Mouse (Mus musculus) E14TG2a.4 (cell line): ENCODE measurements at regions not wholly inside any gene's neighbourhood (a gene's known extent, or its start where the extent isn't known, plus 50 kb on each side); places are given as distances from the start of the nearest gene placed in this dataset.
"Not testable (repeated sequence)": the region's sequence is repeated elsewhere in the genome, so short reads cannot be mapped to it uniquely, and the experiment has no call there.

Experiments
- H3K27me3 ChIP-seq: 2 replicates; pipeline ENCODE4 v1.6.1; 2014; ENCODE audit warnings: low read length, control low read depth; ENCODE audit not compliant: insufficient read depth
- H3K36me3 ChIP-seq: 2 replicates; pipeline ENCODE4 v1.6.1; 2014; ENCODE audit warnings: low read length, control low read depth; ENCODE audit not compliant: insufficient read depth
- H3K4me1 ChIP-seq: replicated peaks from 2 replicates; pipeline ENCODE4 v1.6.1; 2014; ENCODE audit warnings: low read depth, low read length, control low read depth
- H3K4me3 ChIP-seq: replicated peaks from 2 replicates; pipeline ENCODE4 v1.5.1; 2014; ENCODE audit warnings: mild to moderate bottlenecking, low read length
- H3K9me3 ChIP-seq: 2 replicates; pipeline ENCODE4 v1.6.1; 2014; ENCODE audit warnings: low read length, control low read depth
- CTCF ChIP-seq: conservative IDR thresholded peaks from 2 replicates; pipeline ENCODE4 v1.5.1; 2014; ENCODE audit warnings: low read length
- NANOG ChIP-seq: IDR thresholded peaks from 2 replicates; pipeline ENCODE4 v1.6.1; 2014; ENCODE audit warnings: borderline replicate concordance, low read length, mixed read lengths
- POU5F1 ChIP-seq: IDR thresholded peaks from 2 replicates; pipeline ENCODE4 v1.6.1; 2014; ENCODE audit warnings: low read length, borderline replicate concordance

DNA sequence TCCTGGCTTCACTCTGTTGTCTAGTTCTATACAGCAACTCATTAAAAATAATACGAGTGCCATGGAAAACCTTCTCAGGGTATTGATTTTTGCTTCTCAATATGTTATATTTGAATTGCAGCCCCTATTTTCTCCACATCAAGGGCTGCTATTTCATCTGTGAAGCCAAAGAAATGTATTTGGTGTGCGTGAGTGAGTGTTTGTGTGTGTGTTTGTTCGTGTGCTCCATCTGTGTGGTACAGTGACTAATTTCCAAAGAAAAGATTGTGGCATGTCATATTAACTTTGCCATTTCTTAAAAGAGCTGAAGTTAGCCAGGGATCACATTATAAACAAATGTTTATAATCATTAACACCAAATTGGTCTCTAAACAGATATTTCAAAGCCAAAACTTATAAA is 493.1 kb downstream of the Hace1 start:
- no peaks in the 10 kb centered on the region for H3K36me3 ChIP-seq
- H3K4me1 ChIP-seq = no peaks in the 10 kb centered on the region
- no peaks in the 10 kb centered on the region for H3K27me3 ChIP-seq

DNA sequence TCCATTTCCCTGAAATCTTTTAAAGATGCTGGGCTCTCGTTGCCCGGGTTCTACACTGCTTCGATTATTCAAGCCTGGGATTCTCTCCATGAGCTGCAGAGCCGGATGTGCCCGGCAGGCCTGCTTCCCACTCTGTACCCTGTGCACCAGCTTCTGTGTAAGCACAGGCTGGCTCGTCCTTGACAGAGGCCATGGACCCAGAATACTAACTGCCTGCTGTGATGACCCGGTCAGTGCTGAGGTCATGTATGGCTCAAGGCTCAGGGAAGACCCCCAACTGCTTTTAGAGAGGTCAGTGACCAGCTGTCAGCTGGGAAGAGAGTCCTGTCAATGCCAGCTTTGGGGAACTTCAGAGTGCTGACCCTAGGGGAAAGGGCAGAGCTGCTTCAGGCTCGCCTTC is 493.6 kb downstream of the Hace1 start:
- H3K4me3 ChIP-seq = no peak overlapping the region
- H3K27me3 ChIP-seq = no peaks in the 10 kb centered on the region
- no peaks in the 10 kb centered on the region for H3K36me3 ChIP-seq
- no peaks in the 10 kb centered on the region for H3K4me1 ChIP-seq
- TF ChIP-seq NANOG (no peak), POU5F1 (no peak), CTCF (no peak)
- H3K9me3 ChIP-seq = no peaks in the 10 kb centered on the region

More for the DNA sequence above, 493.1 kb downstream of the Hace1 start:
- Histone ChIP-seq H3K9me3 (no peaks in the 10 kb centered on the region), H3K4me3 (no peak overlapping the region)
- TF ChIP-seq NANOG (no peak), POU5F1 (no peak), CTCF (no peak)

DNA sequence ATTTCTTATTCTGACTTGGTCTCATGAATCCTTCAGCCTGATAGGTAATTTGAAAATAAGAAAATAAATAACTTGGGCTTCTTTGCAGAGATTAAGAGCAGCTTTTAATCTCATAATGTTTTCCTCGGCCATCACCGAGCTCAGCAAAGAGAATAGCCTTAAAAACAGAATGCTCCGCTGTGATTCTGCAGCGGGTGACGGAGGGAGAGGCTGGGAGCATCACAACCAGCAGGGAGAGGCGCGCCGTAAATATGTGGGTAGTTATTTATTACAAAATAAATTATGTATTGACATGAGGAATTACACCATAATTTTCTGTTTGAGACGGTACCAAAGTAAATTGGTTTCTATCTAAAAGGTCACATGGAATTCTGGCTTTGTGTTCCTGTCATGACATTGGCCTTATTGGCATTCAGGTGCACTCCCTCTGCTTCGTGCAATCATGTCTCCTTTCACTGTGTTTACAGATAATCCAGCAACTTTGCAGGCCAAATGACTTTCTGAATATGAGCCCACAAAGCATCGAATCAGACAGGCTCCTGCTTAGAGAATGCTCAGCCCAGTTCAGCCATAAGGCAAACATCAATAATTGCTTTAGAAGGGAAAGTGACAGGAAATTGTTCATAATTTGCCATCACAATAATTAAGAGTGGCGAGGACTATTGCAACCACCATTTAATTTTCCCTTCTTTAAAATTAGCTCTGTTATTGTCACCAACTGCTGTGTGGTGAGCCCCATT is 494.4 kb downstream of the Hace1 start:
- no peak for TF ChIP-seq NANOG
- no peak for TF ChIP-seq CTCF
- no peak for TF ChIP-seq POU5F1
- H3K4me3 ChIP-seq = no peak overlapping the region
- no peaks in the 10 kb centered on the region for H3K9me3 ChIP-seq
- no peaks in the 10 kb centered on the region for H3K27me3 ChIP-seq
- no peaks in the 10 kb centered on the region for H3K36me3 ChIP-seq
- no peaks in the 10 kb centered on the region for H3K4me1 ChIP-seq

- no peaks in the 10 kb centered on the region for H3K36me3 ChIP-seq
- H3K27me3 ChIP-seq = no peaks in the 10 kb centered on the region
- H3K4me3 ChIP-seq = no peak overlapping the region
- H3K4me1 ChIP-seq = no peaks in the 10 kb centered on the region
- no peaks in the 10 kb centered on the region for H3K9me3 ChIP-seq
- no peak for TF ChIP-seq CTCF
- no peak for TF ChIP-seq POU5F1
- no peak for TF ChIP-seq NANOG
Observed at GRCm38 (mm10) chr10:46072550-46073470, 495.2 kb downstream of the Hace1 start.

GRCm38 (mm10) chr10:46087766-46088165 is 510.1 kb downstream of the Hace1 start:
- H3K9me3 ChIP-seq = no peaks in the 10 kb centered on the region
- TF ChIP-seq CTCF = no peak
- TF ChIP-seq POU5F1 = no peak
- no peak for TF ChIP-seq NANOG
- H3K36me3 ChIP-seq = no peaks in the 10 kb centered on the region
- no peaks in the 10 kb centered on the region for H3K4me1 ChIP-seq
- no peak overlapping the region for H3K4me3 ChIP-seq
- no peaks in the 10 kb centered on the region for H3K27me3 ChIP-seq

- H3K9me3 ChIP-seq = no peaks in the 10 kb centered on the region
Observed at GRCm38 (mm10) chr10:46100837-46101236, 523.2 kb downstream of the Hace1 start.

DNA sequence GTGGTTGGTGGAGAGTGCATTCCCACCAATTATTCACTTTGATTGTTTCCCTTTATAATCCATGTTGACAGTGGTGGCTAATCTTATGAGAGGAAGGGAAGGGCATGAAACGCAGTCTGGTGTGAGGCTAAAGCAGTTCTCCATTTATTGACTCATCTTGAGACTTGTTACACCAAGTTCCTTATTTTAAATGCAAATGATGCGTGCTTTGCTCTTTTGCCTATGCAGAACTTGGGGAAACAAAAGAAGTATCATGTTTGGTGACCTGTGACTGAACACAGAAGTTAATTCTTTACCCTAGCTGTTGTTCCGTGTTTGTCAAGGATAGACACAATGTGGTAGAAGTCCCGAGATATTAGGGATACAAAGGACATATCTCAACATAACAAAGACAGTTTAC is 531.2 kb downstream of the Hace1 start:
- Histone ChIP-seq H3K4me3 (no peak overlapping the region), H3K27me3 (no peaks in the 10 kb centered on the region), H3K9me3 (no peaks in the 10 kb centered on the region), H3K36me3 (no peaks in the 10 kb centered on the region), H3K4me1 (no peaks in the 10 kb centered on the region)
- no peak for TF ChIP-seq POU5F1
- no peak for TF ChIP-seq CTCF
- no peak for TF ChIP-seq NANOG

More at GRCm38 (mm10) chr10:46100837-46101236, 523.2 kb downstream of the Hace1 start:
- Histone ChIP-seq H3K4me1 (peaks cover 14% of the 10 kb centered on the region; the same call in 1 of the 2 replicates), H3K4me3 (no peak overlapping the region), H3K27me3 (no peaks in the 10 kb centered on the region), H3K36me3 (no peaks in the 10 kb centered on the region)
- TF ChIP-seq CTCF (no peak), NANOG (no peak), POU5F1 (no peak)

GRCm38 (mm10) chr10:46114631-46115130 is 537.1 kb downstream of the Hace1 start:
- no peaks in the 10 kb centered on the region for H3K9me3 ChIP-seq
- H3K4me3 ChIP-seq = no peak overlapping the region
- H3K36me3 ChIP-seq = no peaks in the 10 kb centered on the region
- no peaks in the 10 kb centered on the region for H3K27me3 ChIP-seq
- H3K4me1 ChIP-seq = no peaks in the 10 kb centered on the region
- TF ChIP-seq POU5F1 = no peak
- no peak for TF ChIP-seq CTCF
- no peak for TF ChIP-seq NANOG

GRCm38 (mm10) chr10:46122409-46122808 is 544.8 kb downstream of the Hace1 start:
- not testable (repeated sequence) for H3K4me1 ChIP-seq, H3K36me3 ChIP-seq, H3K9me3 ChIP-seq, H3K27me3 ChIP-seq, H3K4me3 ChIP-seq
